Mouse (Mus musculus) adrenal gland, adult 8-10 months (tissue): ENCODE data around the gene Il2rb. TPM values are rescaled to one million over a fixed set of nuclear protein-coding genes. Genes with fewer than 3 reads are reported as not detected.

Experiments
- DNase-seq: peaks from one replicate; pipeline ENCODE4 v3.0.0; 2022
- total RNA-seq, 4 experiments: library from RNA; stranded (reverse); gene quantifications; 2 replicates each; pipeline ENCODE4 v1.2.4; 2022

Gene Il2rb
- total RNA-seq, 4 experiments from 2014 or later = 1.2 to 2.7 (median 1.9) TPM

DNA sequence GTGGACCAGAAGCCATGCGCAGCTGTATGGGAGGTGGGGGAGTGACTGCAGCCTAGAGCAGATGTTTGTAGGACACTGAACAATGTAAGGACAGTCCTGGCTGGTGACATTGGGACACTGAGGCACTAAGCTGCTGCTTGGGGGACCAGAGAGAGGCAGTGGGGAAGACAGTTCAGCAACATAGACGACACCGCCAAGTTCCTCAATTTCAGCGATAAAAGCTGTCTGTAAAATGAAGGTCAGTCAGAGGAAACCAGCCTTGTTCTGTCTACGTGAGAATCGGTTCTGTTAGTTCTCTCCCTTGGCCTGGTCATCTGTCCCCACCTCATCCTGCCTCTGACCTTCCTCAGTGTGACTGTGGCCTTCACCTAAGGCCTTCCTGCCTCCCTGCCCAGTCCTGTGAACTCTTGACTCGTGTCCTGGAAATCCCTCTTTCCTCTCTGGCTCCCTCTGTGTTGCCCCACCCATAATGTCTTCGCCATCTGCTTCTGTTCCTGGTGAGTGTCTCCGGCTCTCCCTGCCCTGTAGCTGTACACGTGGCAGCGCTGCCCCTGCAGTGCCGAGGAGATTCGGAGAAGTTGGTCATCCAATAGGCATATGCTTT is 25.1 kb upstream of the Il2rb start:
- DNase-seq = peak; percentile 65

DNA sequence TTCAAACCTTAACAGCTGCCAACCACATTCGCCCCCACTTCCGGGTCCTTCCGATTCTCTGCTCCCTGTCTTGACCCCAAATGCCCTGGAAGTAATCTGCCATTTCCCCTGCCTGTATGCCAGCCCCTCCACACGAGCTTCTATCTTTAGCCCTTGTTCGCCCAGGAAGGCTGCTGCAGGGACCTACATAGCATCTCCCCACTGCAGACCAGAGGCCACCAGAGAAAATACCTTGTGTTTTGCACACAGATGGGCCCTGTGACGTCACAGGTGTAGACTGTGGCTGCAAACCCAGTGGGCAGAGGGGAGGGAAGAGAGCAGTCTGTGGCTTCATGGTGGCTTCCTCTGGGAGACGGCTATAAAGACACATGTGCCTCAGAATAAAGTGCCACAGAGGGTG is 23.1 kb upstream of the Il2rb start:
- no peak for DNase-seq

DNA sequence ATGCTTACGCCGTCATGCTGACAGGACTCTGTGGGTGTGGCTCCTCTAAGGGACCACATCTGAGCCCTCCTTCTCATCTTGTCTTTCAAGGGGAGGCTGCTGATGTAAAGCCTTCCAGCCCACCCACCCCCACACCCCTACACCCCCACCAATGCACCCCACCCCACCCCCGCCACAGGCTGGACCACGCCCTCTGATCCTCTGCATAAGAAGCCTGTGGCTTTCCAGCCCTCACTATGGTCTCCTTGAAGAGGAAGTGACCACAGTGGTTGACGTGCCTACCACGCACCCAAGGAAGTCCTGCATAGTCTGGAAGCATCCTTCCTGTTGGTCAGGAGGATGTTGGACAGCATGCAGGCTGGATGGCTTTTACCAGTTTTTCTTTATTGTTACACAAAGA is 20.7 kb upstream of the Il2rb start:
- no peak for DNase-seq

DNA sequence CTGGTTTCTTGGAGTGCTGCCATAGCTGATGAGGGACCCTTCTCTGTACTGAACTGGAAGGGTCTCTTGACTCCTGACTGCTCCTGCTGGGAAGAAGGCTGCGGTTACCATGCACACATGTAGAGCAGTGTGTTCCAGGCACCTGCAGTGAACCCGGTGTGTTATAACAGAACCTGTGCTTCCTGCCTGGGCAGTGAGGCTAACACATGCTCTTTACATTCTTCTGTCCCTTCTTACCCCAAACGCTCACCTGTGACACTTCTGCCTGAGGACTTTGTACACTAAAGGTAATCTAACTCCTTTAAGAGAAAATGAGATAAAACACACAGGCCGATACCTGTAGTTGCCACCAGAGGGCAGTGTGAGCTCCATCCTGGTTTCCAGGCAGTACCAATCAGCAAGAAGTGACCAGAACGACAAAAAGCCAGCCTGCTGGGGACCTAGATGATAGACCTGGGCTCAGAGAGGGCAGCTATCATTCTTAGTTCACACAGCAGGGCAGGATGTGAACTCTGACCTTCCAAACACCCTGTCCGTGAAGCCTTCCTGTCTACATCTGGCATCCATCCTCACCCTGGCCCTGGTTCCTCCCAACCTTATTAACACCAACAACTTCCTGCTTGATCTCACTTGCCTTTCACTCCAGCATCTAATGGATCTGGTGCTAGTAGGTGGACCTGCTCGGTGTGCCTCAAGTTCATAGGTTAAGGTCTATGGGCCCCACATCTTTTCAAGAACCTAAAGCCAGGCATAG is 19.5 kb upstream of the Il2rb start:
- peak; percentile 65 for DNase-seq

DNA sequence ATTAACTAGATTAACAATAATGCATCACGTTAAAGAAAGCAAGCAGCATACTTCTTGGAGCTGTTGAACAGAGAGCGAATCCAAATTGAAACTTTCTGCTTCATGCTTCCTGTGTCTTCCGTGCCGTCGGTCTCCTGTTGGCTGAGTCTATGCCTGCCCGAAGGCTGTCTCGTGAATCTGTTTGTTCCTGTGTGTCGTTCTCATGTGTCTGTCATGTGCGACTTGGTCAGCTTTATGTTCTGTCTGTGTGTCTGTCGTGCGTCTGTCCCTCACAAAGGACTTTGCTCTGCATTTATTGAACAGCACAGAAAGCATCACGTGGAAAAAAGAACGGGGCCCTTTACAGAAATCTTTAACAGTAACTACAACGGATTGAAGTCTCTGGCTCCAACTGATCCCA is 17.9 kb upstream of the Il2rb start:
- DNase-seq = no peak

DNA sequence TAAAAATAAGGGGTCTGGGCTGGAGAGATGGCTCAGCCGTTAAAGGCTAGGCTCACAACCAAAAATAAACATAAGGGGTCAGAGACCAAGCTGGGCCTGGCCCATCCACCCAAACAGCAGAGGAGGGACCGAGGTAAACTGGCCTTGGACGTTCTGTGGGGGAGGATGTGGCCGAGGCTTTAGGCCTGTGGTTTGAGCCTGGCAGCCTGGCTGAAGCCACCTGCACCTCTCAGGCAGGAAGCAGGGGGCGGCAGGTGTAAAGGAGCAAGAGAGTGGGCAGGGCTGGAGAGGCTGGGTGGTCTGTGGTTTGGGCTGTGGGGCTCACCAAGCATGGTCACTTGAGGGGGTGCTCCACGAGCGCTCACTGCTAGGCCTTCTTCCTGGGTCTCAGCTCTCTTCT is 16.9 kb upstream of the Il2rb start:
- no peak for DNase-seq

DNA sequence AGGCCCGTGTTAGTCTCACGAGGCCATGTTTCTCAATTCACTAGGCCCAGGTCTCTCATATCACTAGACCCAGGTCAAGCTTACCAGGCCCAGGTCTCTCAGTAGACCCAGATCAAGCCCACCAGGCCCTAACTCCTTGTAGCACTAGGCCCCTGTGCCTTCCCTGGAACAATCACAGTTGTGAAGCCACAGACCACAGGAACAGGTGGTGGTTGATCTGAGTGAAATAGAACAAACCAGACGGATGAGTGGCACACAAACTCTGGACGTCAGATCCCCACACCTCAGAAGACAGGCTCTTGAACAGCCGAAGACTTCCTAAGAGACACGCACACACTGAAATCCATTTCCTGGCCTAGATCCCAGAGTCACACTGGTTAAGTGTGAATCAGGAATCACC is 15.7 kb upstream of the Il2rb start:
- DNase-seq = no peak

DNA sequence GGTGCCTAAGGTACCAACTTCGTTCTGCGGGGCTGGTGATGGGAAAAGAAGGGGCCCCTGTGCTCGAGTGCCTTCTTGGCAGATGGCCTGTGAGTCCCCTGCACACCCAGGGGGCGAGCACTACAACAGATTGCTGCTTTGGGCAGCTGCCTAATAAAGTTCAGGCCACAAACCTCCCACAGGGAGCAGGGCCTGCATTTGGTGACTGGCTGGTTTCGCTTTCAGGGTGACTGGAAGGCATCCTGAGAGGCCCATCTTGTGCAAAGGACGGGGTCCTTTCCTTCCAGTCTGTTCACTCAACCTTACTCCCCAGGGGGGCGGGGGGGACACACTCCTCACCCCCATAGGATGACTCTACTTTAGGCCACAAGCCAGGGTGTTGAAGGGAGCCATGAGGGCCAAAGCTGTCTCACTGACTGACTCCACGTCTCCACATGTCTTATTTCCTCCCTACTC is 15.1 kb upstream of the Il2rb start:
- no peak for DNase-seq

DNA sequence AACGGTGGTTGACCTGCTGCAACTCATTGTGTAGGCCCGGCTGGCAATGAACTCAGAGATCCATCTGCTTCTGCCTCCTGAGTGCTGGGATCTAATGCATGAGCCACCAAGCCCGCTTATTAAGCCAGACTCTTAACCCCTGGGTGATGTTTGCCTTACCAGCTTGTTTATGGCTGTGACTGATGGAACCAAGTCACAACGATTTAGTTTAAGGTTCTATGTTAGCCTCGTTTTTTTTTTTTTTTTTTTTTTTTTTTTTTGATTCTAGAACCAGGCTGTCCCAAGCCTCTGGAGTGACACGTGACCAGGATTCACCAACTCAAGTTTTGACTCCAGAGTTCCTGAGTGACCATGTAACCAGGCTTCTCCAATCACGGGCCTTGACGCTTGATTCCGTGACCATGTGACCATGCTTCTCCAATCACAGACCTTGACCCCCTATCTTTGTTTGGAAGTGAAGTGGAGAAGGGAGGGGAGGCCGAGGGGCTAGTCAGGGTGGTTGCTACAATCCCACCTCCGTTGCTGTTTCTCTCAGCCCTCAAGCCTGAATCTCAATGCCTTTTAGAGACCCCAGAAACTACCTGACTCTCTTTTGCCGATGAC is 14.3 kb upstream of the Il2rb start:
- DNase-seq = no peak

DNA sequence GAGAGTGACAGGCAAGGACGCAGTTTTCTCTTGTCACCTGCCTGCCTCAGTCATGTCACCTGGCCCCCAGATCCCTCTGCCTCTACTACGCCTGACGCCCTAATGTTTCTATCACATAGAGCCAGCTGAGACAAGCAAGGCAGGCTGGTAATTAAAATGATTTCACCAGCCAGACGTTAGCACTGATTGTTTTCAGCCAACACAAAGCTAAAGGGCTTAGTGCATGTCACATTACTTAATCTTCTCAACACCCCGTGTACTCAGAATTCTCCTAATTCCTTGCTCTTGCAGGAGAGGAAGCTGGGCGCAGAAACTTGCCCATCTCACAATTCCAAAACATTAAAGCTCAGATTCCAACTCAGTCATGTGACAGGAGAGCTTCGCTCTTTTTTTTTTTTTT is 13.4 kb upstream of the Il2rb start:
- no peak for DNase-seq

DNA sequence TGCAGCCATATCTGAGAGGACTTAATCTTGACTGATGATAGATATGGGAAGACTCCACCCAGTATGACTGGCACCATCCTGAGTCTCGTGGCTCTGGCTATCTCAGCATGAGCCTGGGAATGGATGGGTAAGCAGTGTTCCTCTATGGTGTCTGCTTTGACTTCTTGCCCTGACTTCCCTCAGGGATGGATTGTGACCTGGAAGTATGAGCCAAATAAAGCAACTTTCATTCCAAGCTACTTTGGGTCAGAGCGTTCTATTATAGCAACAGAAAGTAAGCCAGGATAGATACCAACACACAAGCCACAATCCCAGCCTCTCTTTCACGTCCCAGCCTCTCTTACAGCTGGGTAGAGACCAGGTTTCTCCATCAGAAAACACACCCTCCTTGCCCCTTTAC is 10.5 kb upstream of the Il2rb start:
- DNase-seq = no peak

DNA sequence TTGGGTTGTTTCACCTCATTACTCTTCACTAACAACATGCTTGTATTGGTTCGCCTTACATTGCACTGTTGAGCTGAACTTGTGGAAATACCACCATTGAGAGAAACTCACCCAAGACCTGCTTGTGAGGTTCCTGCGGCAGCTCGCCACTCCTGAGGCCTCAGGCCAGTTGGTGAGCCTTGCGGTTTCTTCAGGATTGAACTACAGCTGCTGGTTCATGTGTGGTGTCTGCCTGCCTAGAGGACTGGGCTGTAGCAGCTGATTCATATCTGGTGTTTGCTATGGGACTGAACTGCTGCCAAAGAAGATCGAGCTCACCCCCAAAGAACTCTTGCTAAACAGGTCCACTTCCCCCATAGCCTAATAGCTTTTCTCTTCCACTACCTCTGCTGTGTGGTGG is 9.7 kb upstream of the Il2rb start:
- no peak for DNase-seq

DNA sequence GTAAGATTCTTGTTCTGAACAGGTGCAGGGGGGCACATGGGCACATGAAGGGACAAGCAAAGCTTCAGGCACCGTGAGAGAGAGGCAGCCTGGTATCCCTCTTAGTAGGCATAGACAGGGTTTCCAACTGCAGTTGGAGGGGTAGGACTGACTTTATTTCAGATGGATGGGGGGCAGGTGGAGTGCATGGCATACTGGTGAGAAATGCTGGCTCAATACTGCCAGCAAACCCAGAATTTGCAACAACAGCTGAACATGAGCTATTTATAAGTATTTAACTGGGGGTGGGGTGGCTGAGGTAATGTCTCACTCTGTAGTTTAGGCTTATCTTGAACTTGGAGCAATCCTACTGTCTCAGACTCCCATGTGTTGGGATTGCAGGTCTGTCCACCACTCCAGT is 8.9 kb upstream of the Il2rb start:
- no peak for DNase-seq

DNA sequence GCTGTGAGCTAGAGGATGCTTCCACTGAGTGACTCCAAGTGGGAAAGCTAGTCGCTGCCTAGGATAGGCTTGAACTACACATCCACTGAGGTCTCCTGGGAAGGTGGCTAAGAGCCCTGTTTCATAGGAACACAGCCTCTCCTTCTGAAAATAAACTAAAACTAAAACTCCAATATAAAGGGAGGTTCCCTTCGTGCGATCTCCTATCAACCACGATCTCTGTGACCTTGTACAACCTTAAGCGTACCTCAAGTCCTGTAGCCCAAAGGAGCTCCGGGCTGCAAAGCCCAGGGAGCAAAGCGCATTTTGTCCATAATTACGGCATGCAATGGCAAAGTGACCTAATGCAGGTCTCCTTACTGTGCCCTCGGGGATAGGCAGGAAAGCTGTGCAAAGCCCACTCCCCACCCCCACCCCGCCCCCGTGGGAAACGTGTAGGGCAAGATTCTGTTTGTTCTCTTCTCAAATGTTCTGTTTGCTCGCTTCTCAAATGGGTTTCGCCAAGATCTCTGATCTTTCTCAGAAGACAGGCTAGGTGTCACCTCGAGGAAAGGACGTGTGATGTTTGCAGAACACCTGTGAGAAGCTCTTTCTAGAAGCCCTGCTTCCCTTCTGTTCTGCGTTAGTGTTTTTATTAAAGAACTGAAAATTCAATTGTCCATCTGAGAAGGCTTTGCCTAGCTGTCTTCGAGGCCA is 7.5 kb upstream of the Il2rb start:
- DNase-seq = no peak

DNA sequence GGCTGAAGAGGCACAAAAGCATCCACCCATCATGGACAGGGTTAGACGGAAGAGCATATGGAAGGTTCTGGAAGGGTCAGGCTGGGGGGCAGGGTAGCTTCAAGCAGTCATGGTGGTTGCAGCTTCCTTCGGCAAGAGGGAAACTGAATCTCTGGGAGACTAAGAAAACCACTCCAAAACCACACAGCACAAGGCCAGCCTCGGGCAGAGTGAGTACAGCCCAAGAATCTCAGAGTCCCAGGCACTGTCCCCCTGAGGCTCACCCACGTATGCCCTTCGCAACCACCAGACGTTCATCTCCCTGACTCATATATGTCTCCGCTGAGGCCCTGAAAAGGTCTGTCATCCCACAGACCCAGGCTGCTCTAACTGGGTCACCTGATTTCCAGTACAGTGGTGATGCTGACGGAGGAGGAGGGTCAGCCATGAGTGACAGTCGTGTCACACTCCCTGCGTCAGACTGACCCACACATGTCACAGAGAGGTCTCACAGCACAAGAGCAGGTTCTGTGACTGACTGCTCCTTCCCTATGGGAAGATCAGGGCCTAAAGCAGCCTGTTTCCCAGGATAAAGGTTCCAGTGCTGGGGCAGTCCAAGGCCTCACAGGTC is 1.6 kb downstream of the Il2rb start:
- DNase-seq = no peak

DNA sequence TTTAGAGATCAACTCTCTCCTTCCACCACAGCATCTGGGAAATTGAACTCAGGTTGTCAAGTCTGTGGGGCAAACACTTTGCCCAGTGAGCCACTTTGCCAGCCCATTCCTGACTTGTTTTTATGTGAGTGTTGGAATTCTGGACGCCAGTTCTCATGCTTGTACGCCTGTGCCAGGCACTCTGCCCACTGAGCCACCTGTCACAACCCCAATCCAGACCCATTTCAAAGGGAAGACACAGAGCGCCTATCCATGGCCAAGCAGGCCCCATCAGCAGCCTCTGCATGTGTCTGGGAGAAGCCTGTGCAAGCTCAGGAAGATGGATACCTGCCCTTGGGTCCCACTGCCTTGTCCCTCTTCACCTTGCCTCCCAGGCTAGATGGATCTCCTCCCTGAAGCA is 3.8 kb downstream of the Il2rb start:
- no peak for DNase-seq

DNA sequence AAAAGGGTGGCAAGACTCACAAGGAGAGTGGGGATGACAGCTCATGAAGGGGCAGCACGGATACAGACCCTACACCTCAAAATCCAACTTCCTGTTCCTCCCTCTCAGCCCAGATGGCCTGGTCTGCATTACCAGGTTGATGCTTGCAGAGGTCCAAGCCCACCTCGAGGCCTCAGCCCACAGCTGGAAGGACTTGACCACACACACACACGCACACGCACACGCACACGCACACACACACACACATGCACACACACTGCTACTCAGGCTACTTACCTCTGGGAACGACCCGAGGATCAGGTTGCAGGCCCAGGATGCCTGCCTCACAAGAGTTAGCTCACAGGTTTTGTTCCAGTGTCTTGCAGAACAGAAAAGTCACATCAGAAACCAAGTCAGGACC is 5.2 kb downstream of the Il2rb start:
- DNase-seq = no peak

DNA sequence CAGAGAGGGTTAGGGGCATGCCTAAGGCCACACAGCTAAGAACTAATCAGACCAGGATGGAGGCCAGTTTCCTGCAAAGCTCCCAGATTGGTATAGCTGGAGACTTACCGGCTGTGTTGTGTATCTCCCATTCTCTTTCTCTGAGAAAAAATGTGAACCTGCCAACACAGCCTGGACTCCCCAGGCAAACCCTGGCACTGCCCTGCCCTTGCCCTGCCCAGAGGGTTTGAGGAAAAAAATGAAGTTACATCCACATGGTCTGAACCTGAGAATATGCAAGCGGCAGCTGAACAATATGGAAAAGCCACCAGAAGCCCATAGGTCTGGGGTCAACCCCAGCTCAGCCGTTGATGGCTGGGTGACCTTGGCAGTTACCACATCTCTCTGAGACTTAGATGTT is 5.8 kb downstream of the Il2rb start:
- no peak for DNase-seq

DNA sequence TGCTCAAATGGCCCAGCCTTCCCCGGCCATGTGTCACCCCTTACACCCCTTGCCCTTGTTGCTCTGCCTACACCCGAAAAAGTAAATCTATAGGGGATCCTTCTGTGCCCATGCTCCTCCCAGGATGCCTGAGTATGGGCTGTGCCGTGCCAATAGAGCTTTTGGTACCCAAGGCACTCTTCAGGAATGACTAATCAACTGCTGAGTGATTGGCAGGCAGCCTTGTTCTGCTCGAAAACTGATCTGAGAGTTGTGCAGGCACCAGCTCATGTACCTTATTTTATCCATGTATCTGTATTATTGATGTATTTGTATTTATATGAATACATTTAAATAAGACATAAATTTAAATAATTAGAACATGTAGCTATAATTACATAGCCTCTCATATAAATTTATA is 8.0 kb downstream of the Il2rb start:
- DNase-seq = no peak

DNA sequence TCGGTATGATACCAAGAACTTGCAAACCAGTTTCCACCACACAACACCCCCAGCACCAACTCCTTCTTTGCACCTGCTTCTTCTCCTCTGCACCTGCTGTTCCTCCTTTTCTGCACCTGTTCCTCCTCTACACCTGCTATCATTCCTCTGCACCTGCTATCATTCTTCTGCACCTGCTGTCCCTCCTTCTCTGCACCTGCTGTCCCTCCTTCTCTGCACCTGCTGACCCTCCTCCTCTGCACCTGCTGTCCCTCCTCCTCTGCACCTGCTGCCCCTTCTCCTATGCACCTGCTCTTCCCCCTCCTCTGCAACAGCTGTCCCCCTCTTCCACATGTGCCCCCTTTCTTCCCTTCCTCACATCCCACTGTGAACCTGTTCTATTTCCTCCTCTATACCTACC is 8.5 kb downstream of the Il2rb start:
- DNase-seq = no peak

DNA sequence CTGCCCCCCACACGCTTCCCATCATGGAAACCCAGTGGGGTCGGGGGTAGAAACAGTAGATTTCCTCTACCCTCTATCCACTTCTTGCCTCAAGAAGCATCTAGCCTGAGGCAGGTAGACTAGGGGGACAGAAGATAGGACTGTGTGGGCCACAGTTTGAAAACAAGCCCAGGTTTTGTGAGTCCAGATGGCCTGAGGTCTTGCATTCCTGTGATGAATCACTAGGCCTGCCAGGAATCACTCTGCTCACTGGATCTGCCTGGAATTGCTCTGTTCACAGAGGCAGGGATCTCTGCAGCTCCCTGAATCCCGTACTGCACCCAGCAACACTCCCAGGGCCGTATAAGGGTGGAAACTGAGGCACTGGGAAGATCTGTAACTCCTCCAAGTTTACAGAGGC is 11.8 kb downstream of the Il2rb start:
- no peak for DNase-seq

DNA sequence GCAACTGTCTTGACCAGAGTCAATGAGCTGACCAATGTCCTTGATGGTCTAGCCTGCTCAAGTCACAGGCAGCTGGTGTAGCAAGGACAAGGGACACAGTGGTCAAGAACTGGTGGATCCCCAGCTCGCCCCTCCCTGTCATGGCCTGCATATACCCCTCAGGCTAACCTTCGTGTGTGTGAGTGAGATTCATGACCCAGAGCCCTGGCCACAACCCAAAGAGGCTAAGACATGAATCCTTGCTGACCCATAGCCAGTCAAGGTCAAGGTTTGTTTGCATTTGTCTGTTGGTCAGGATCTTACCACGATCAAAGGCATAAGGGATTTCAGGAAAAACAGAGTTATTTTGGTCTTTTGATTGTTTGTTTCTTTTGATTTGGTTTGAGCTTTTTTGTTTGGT is 12.6 kb downstream of the Il2rb start:
- DNase-seq = peak; percentile 59

DNA sequence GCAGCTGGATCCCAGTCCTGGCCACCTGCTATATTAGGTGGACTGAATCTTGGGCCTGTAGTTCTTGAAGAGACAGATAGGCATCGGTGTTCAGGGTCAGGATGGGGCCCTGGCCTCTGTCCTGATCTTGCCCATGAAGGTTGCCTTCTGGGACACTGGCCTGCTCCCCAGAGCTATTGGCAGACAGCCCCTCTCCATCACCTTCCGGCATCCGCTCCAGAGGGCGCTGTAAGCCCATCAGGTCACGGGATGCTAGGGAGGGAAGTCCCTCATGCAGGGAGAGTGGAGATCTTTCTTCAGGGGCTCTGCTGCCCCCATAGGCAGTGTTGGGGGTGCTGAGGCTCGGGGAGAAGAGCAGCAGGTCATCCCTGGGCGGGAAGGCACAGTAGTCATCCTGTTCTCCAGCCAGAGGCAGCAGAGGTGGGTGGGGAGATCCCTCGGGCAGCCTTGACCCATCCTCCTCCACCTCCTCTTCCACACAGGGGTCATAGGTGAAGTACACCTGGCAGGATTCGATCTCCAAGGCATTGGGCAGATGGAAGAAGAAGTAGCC is 13.5 kb downstream of the Il2rb start:
- no peak for DNase-seq
